Mouse (Mus musculus): ENCODE measurements around the gene Glra2.
"Not testable (repeated sequence)": the region's sequence is repeated elsewhere in the genome, so short reads cannot be mapped to it uniquely, and the experiment has no call there.

Gene Glra2

DNA sequence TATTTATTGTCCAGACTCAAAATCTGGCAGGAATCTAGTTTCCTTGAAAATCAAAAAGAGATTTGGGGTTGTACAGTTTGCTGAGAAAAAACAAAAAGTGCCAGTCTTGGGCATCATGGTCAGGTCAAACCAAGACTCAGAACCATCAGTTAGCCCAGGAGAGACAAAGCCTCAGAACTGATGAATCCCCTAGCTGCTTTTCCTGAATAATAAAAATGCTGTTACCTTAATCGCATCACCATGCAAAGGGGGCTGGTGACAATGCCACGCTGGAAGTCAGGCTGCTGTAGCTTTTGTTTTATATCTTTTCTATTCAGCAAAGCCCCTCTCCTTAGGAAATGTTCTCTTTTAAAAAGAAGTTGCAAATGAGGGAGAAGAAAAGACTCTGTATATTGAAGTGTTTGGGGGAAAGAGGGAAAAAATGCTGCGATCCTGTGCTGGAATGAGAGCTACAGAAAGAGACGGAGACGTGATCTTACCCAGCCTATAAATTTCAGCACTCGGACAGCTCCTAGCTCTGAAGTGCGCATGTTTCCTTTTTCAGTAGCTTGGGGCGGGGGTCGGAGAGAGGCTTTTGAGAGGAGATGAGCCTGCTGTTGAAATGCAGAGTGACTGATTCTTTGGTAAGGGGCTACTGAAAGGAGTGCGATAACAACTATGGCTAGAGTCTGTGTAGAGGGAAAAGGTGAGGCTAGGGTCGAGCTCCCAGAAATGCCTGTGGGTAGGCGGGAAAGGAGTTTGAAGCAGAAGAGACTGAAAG, at the start of gene Glra2:
Glra2 (minus strand) TSS at position 455 of the 760 bp plus-strand sequence.
- DNase-seq (ENCODE audit: low read depth, low spot score): peak; percentile 69

DNA sequence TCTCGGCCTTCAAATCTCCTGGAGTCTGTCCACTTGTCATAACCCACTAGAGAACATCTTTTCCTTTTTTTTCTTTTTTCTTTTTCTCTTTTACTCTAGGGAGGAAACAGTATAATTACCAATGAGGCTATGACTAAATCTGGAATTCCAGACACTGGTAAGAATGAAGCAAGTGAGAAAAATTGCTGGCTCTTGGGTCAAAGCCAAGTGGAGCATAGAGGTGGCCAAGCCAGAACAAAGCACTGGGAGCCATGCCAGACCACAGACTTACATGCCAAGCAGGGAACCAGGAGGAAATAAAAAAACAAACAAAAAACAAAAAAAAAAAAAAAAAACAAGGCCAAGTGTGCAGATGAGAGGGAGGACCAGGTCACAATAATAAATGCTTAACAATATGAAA, 35.6 kb upstream of the Glra2 start:
- no peak for DNase-seq (ENCODE audit: low read depth, low spot score)

DNA sequence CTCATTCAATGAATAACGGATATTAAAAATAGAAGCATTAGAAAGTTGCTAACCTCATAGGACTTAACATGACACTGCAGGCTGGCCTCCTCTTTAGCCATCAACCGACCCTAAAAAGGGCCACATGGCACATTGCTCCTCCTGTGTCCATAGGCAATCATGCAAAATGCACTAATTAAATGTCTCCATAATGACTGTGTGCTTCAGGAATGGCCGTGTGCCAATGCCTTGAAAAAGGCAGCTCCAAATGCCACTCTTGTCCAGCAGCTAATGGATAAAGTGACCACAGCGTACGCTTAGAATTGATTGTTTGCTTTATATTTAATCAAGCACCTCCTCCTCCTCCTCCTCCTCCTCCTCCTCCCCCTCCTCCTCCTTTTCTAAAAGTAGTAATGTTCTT, 17.4 kb upstream of the Glra2 start:
- no peak for DNase-seq (ENCODE audit: low read depth, low spot score)

- DNase-seq (ENCODE audit: low read depth, low spot score): peak; percentile 51
Observed at GRCm38 (mm10) chrX:165327699-165328333, 623 bp upstream of the Glra2 start.

GRCm38 (mm10) chrX:165193550-165193949, 133.6 kb downstream of the Glra2 start:
- no peak for DNase-seq (ENCODE audit: low read depth, low spot score)

DNA sequence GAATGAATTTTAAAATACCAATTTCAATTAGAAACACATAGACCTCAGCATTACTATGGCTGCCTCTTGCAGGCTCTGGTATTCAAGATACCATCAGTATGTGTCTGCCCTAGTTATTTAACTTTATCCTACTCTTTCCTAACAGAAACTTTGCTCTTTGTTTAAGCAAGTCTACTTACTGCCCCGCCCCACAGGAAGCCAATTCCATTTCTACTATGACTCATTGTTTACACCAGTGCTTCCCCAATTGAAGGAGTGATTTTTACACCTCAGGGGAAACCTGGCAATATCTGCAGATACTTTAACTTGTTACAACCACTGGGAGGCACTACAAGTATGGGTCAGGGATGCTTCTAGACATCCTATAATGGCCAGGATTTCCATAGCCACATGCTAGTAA, 136.0 kb downstream of the Glra2 start:
- DNase-seq (ENCODE audit: low read depth, low spot score): peak; percentile 71

DNA sequence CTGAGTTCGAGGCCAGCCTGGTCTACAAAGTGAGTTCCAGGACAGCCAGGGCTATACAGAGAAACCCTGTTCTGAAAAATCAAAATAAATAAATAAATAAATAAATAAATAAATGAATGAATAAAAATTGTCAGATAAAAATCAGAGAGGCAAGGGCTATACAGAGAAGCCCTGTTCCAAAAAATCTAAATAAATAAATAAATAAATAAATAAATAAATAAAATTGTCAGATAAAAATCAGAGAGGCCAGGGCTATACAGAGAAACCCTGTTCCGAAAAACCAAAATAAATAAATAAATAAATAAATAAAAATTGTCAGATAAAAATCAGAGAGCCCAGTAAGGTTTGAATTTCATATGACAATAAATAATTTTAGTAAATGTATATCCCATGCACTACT, 144.2 kb downstream of the Glra2 start:
- not testable (repeated sequence) for DNase-seq (ENCODE audit: low read depth, low spot score)

- DNase-seq (ENCODE audit: low read depth, low spot score): no peak
Observed at GRCm38 (mm10) chrX:165156549-165156948, 170.6 kb downstream of the Glra2 start.

DNA sequence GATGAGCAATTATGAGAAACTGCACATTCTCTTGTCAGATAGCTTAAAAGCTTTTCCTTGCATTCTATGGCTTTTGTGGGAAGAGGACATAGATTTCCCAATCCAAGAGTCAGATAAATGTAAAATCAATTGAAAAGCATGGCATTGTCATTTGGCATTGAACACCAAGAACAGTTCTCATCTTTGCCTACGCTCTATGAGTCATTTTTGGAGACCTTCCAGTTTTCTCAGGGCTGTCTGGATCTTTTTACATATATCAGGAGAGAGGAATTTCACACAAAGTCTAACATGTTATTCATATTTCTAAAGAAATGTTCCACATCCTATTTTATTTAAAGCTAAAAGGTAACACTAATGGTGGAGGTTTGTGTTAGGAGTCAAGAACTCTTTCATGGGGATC, 223.0 kb downstream of the Glra2 start:
- DNase-seq (ENCODE audit: low read depth, low spot score): no peak

All from R1 (cell line).